Mouse (Mus musculus): ENCODE results near the gene Agpat1.

GRCm38 (mm10) chr17:34603375-34604060 is 544 bp upstream of the Agpat1 start, which contains the start of gene Rnf5:
- no peak for TF ChIP-seq CTCF (IDR thresholded peaks at IDR 0.05; ENCODE audit: low read depth)
- TF ChIP-seq EP300 (IDR thresholded peaks at IDR 0.05; ENCODE audit: low read depth): peak; percentile 68
